Mouse (Mus musculus) erythroblast, embryonic 14.5 days (primary cell): ENCODE measurements around the gene Tedc2.

Experiments
- GATA1 ChIP-seq: IDR thresholded peaks from 2 replicates; pipeline ENCODE4 v1.6.1; 2012; ENCODE audit warnings: low read length, inconsistent platforms, mixed read lengths
- TAL1 ChIP-seq: IDR thresholded peaks from 3 replicates; pipeline ENCODE4 v1.6.1; 2012; ENCODE audit warnings: low read length, inconsistent platforms, mixed read lengths

GRCm38 (mm10) chr17:24267133-24267532 is 46.5 kb upstream of the Tedc2 start:
- TF ChIP-seq GATA1 (no peak), TAL1 (no peak)
